Mouse (Mus musculus) kidney, adult 8-10 months (tissue): ENCODE measurements around the gene Grn.
"Not testable (repeated sequence)": the region's sequence is repeated elsewhere in the genome, so short reads cannot be mapped to it uniquely, and the experiment has no call there.

ENCODE experiments used
- DNase-seq, 2 experiments: peaks; one replicate each; pipeline ENCODE4 v3.0.0; 2022

Grn gene

GRCm38 (mm10) chr11:102430121-102431017, at the start of gene Grn:
Grn (plus strand) TSS chr11:102430315.
- DNase-seq, result peak; percentile 95 to 98

GRCm38 (mm10) chr11:102381341-102382100, 48.6 kb upstream of the Grn start:
- DNase-seq, result no peak

GRCm38 (mm10) chr11:102382794-102383193, 47.3 kb upstream of the Grn start:
- no peak for DNase-seq

GRCm38 (mm10) chr11:102383365-102384136, 46.6 kb upstream of the Grn start:
- no peak for DNase-seq

GRCm38 (mm10) chr11:102384418-102384817, 45.7 kb upstream of the Grn start:
- no peak for DNase-seq

GRCm38 (mm10) chr11:102385075-102385474, 45.0 kb upstream of the Grn start:
- no peak for DNase-seq

- DNase-seq, result no peak
Observed at GRCm38 (mm10) chr11:102386121-102386520, 44.0 kb upstream of the Grn start.

GRCm38 (mm10) chr11:102389436-102389835, 40.7 kb upstream of the Grn start:
- not testable (repeated sequence) for DNase-seq

GRCm38 (mm10) chr11:102392441-102393237, 37.5 kb upstream of the Grn start:
- DNase-seq, result no peak

- peak; percentile 67 to 74 for DNase-seq
Observed at GRCm38 (mm10) chr11:102393238-102393634, 36.9 kb upstream of the Grn start, which contains the start of gene Rundc3a. Rundc3a (plus strand) TSS chr11:102393403.

- no peak for DNase-seq
Observed at GRCm38 (mm10) chr11:102393719-102394420, 36.2 kb upstream of the Grn start.

GRCm38 (mm10) chr11:102394421-102395124, 35.5 kb upstream of the Grn start:
- no peak for DNase-seq

GRCm38 (mm10) chr11:102395250-102395649, 34.9 kb upstream of the Grn start:
- no peak for DNase-seq

- DNase-seq, result no peak
Observed at GRCm38 (mm10) chr11:102396263-102396662, 33.9 kb upstream of the Grn start.

- no peak for DNase-seq
Observed at GRCm38 (mm10) chr11:102396671-102397141, 33.4 kb upstream of the Grn start.

GRCm38 (mm10) chr11:102398007-102398825, 31.9 kb upstream of the Grn start:
- peak in 1 of 2 experiments; percentile 66 for DNase-seq

- no peak for DNase-seq
Observed at GRCm38 (mm10) chr11:102399107-102399506, 31.0 kb upstream of the Grn start.

- DNase-seq, result no peak
Observed at GRCm38 (mm10) chr11:102399610-102400072, 30.5 kb upstream of the Grn start.

- DNase-seq, result no peak
Observed at GRCm38 (mm10) chr11:102400513-102401084, 29.5 kb upstream of the Grn start.
